Mouse (Mus musculus) brain, adult 2 months (tissue): Measurements from ENCODE around the gene Mef2c.
A peak's percentile ranks its signal among the peaks of the same experiment; 100 is the strongest.

Source experiments
- DNase-seq: peaks from one replicate; pipeline ENCODE4 v3.0.0; 2011; ENCODE audit warnings: low read depth, low spot score

Mef2c gene

DNA sequence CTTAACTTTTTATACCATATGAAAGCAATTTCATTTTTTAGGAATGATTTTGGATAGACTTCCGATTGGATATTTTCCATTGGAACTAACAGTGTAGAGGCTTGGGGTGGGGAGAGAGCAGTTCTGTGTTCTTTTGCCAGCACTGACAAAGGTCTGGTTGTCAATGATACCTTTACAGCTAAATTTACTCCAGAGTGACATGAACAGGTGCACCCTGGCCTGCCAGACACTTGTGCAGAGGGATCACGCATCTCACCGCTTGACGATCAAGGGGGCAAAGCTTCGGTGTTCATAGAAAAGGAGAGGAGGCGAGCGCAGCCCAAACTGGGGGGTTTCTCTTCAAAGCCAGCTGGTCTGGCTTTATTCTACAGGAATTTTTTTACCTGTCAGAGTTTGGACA, at the start of gene Mef2c:
TSS of gene Mef2c (plus strand) at position 116 of the 400 bp plus-strand sequence.
- no peak for DNase-seq

- no peak for DNase-seq
These were observed 45.1 kb upstream of the Mef2c start for GRCm38 (mm10) chr13:83458729-83459128.

DNA sequence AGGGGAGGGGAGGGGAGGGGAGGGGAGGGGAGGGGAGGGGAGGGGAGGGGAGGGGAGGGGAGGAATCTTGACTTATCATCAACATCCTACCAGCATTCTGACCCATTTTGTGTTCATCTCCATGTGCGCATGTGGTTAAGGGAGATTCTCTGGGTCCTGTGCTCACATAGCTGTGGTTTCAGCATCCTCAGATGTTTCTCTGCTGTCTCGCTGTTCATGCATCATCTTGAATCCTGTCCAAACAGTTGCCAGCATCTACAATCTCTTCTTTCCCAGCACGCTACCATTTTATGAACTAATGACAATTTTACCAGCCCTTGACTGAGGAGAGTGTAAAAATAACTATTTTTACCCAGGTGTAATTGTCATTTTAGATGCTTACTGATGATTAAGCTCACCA, 44.2 kb upstream of the Mef2c start:
- no peak for DNase-seq

- no peak for DNase-seq
These were observed 43.2 kb upstream of the Mef2c start for GRCm38 (mm10) chr13:83460620-83461019.

- peak; percentile 11 for DNase-seq
These were observed 42.3 kb upstream of the Mef2c start for GRCm38 (mm10) chr13:83461556-83461955.

DNA sequence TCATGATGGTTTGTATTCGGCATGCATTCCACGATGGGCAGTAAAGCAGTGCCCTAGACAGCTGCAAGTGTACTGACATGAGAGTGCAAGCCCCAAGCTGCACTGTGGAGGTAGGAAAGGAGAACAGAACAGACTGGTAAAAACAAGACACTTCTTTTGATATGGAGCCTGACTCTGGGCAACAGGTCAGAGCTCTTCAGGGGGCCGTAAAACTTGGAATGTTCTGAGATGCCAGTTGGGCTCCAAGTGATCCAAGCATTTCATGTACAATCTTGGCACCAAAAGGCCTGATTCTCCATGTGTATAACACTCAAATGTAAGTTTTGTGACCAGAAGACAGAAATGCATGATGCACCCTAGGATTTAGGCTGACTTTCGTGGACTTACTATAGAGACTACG, 37.1 kb upstream of the Mef2c start:
- DNase-seq: no peak

DNA sequence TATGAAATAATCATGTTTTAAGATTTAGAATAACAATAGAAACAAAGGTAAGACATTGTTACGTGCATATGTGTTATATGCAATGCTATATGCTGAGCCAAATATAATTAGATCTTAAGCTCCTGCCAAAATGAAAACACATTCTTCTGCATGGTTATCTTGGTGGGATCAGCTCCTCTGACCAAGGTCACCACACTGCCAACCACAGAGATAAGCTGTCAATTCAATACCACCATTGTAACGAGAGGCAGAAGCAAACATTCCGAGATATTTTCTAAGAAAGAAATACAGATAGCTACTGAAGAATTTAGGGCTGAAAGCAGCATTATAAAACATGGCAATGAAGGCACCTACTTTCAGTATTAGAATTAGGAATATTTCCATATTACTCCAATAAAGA, 35.0 kb upstream of the Mef2c start:
- DNase-seq: no peak

GRCm38 (mm10) chr13:83473755-83474154, 30.1 kb upstream of the Mef2c start:
- DNase-seq: no peak

GRCm38 (mm10) chr13:83480388-83480787, 23.4 kb upstream of the Mef2c start:
- peak; percentile 59 for DNase-seq

- DNase-seq: peak; percentile 52
These were observed 22.5 kb upstream of the Mef2c start for GRCm38 (mm10) chr13:83481310-83481709.

GRCm38 (mm10) chr13:83482087-83482486, 21.7 kb upstream of the Mef2c start:
- no peak for DNase-seq

- no peak for DNase-seq
These were observed 19.6 kb upstream of the Mef2c start for GRCm38 (mm10) chr13:83484215-83484614.

DNA sequence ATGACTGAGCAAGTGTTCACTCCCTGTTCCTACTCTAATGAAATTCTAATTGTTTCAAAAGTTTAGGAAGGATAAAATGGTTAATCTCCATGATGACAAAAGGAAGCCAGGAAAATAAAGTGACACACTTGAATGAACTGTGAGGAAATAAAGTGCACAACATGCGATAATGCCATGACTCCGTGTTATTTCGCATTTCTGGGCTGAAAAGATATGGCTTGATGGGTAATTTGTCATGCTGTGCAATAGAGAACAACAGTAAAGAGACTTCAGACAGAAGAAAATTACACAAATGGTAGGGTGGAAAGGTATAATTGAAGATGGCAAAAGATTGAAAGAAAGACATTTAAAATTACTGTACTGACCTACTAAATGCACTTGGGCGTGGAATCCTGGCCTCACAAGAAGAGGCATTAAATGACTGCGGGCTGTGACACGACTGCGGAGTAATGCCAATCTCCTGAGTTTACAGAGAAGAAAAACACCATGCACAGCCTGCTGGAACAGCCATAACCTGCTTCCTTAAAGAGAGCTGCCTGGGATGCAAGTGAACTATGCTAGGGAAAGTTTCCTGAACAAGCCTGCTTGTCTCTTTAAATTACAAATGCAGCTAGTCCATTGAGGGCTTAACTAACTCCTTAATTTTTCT, 19.0 kb upstream of the Mef2c start:
- peak; percentile 14 for DNase-seq

DNA sequence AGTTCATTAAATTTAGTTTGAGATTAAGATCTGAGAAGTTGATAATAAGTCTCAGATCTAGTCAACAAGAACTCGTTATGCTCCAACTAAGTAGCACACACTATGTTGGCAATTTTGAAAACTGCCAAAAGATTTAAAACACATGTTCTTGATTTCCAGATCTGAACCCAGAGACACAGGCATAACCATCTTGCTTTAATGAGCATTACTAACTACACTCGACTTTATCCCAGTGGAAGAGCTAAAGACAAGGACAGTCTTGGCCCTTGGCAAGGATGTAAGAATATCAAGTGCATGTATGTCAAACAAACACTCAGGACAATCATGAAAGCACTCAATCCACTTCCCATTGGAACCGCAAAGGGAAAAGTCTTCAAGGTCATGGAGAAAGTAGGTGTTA, 11.8 kb upstream of the Mef2c start:
- no peak for DNase-seq

- no peak for DNase-seq
These were observed 6.1 kb upstream of the Mef2c start for GRCm38 (mm10) chr13:83497708-83498107.

- DNase-seq: no peak
These were observed 4.3 kb upstream of the Mef2c start for GRCm38 (mm10) chr13:83499526-83499925.

- DNase-seq: no peak
These were observed 3.9 kb downstream of the Mef2c start for GRCm38 (mm10) chr13:83507687-83508086.

GRCm38 (mm10) chr13:83515013-83515547, 11.2 kb downstream of the Mef2c start:
- no peak for DNase-seq

GRCm38 (mm10) chr13:83517660-83518609, 14.1 kb downstream of the Mef2c start:
- peak; percentile 91 for DNase-seq

GRCm38 (mm10) chr13:83520807-83521206, 17.0 kb downstream of the Mef2c start:
- DNase-seq: peak; percentile 64

DNA sequence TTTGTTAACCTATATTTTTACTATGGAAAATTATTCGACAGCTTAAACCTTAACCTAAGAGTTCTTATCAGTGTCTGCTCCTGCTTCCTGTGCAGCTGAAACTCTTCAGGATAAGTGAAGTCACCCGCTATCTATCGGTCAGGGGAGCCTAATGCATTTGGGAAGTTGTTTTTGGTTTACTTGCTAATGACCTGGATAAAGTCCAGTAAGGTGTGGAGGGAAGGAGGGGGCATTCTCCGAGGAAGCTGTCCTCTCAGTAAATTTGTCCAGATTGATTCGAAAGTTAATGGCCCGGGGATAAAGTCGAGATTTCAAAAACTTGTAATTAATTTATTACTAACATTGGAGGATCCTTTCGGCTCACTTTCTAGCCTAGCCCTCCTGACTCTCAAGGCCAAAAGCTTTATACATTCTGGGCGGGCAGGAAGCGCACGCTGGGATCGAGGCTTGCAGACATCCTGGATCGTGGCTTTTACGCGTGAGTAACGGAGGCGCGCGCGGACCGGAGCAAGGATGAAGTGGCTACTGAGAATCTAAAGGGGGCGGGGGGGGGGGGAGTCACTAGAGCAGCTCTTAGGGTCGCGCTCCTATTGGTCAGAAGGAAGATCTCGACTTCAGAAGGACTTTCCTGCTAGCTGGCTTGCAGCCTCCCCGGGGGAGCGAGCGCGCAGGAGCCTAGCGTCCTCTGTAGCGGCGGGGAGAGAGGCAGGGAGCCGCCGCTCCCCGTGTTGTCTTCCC, 19.6 kb downstream of the Mef2c start:
- peak; percentile 90 for DNase-seq
